Mouse (Mus musculus) monocyte, adult 2 months (primary cell): ENCODE results near the gene Wnt3.

Experiments
- DNase-seq, 2 experiments: peaks; one replicate each; pipeline ENCODE4 v3.0.0; 2022; ENCODE audit warnings: low spot score in 2 of 2, low read depth in 1 of 2

Wnt3 gene

GRCm38 (mm10) chr11:103838955-103839354 is 65.0 kb downstream of the Wnt3 start:
- no peak for DNase-seq

GRCm38 (mm10) chr11:103840834-103841233 is 66.9 kb downstream of the Wnt3 start:
- no peak for DNase-seq

- DNase-seq: no peak
These were observed 74.3 kb downstream of the Wnt3 start for GRCm38 (mm10) chr11:103848287-103848686.

- DNase-seq: no peak
These were observed 78.8 kb downstream of the Wnt3 start for GRCm38 (mm10) chr11:103852590-103853283.

- no peak for DNase-seq
These were observed 79.5 kb downstream of the Wnt3 start for GRCm38 (mm10) chr11:103853284-103853920.

GRCm38 (mm10) chr11:103854294-103854693 is 80.3 kb downstream of the Wnt3 start:
- no peak for DNase-seq

GRCm38 (mm10) chr11:103856641-103857040 is 82.7 kb downstream of the Wnt3 start:
- DNase-seq: no peak

GRCm38 (mm10) chr11:103858760-103859159 is 84.8 kb downstream of the Wnt3 start:
- DNase-seq: no peak

- no peak for DNase-seq
These were observed 86.1 kb downstream of the Wnt3 start for GRCm38 (mm10) chr11:103859933-103860610.

GRCm38 (mm10) chr11:103862951-103863350 is 89.0 kb downstream of the Wnt3 start:
- no peak for DNase-seq

- no peak for DNase-seq
These were observed 90.5 kb downstream of the Wnt3 start for GRCm38 (mm10) chr11:103864486-103864885.

GRCm38 (mm10) chr11:103865346-103865745 is 91.4 kb downstream of the Wnt3 start:
- DNase-seq: no peak
